Mouse (Mus musculus) bone marrow, adult 2 months (tissue): ENCODE data around the gene Cpa1.

ENCODE experiments used
- CTCF ChIP-seq: fragments of 200-500 bp; IDR thresholded peaks from 2 replicates; pipeline ENCODE4 v1.5.1; 2011; ENCODE audit warnings: low read length, control low read depth; ENCODE audit not compliant: control insufficient read depth, insufficient read depth
- POLR2A ChIP-seq: fragments of 200-500 bp; IDR thresholded peaks from 2 replicates; pipeline ENCODE4 v1.6.1; 2011; ENCODE audit warnings: low read depth, mild to moderate bottlenecking, control low read depth, low read length, borderline replicate concordance; ENCODE audit not compliant: control insufficient read depth

DNA sequence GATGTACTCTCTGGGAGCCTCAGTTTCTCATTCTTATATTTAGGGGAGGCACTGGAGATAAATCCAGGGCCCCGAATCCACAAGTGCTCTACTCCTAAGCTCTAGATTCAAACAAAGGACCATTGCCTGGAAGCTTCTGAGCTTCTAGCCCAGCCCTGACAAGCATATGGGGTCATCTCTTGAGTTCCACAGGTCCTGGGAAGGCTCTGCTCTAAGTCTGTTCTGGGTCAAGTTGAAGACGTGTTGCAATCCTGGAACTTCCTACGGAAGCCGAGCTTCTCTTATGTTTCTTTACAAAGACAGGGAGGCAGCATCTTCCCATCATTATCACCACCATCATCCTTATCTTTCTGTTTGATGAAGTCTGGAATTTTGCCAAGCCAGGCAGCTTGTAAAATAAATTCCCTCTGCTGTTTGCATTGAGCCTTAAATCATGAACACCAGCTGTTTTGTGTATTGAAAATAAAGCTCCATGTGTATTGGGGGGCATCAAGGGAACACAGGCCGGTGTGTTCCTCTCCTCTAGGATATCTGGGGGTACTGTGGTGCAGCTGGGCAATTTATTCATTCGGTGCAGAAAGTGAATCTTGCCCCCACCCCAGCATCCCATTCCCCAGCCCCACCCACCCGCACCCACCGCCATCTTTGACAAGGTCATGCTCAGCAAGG, 42.7 kb upstream of the Cpa1 start:
- TF ChIP-seq CTCF (no peak), POLR2A (no peak)
